Mouse (Mus musculus) CD4-positive, CD25-positive, alpha-beta regulatory T cell, adult 4 months (primary cell): ENCODE measurements around the gene St3gal6. TPM values are rescaled to one million over a fixed set of nuclear protein-coding genes. Genes with fewer than 3 reads are reported as not detected.

Source experiments
- ATAC-seq: one replicate; pipeline ENCODE4 v1.8.0; 2017
- polyA plus RNA-seq, 2 experiments: library from polyadenylated mRNA; unstranded; fragments of 100-300 nt; shearing (Covaris generic); gene quantifications; one replicate each; pipeline ENCODE4 v1.2.1; 2017

The St3gal6 gene
- polyA plus RNA-seq, 2 experiments from 2014 or later = 5.7 to 9.5 TPM

GRCm38 (mm10) chr16:58520457-58520856 lies 3.6 kb downstream of the St3gal6 start:
- no peak for ATAC-seq

- no peak for ATAC-seq
These were observed 4.4 kb downstream of the St3gal6 start for GRCm38 (mm10) chr16:58519650-58520073.

GRCm38 (mm10) chr16:58516960-58517798 lies 6.9 kb downstream of the St3gal6 start:
- no peak for ATAC-seq

GRCm38 (mm10) chr16:58516161-58516560 lies 7.9 kb downstream of the St3gal6 start:
- no peak for ATAC-seq

- peak; percentile 91 for ATAC-seq
These were observed 9.5 kb downstream of the St3gal6 start for GRCm38 (mm10) chr16:58514565-58514964.

GRCm38 (mm10) chr16:58513755-58514154 lies 10.3 kb downstream of the St3gal6 start:
- no peak for ATAC-seq

- no peak for ATAC-seq
These were observed 11.2 kb downstream of the St3gal6 start for GRCm38 (mm10) chr16:58512887-58513286.

- ATAC-seq = no peak
These were observed 11.8 kb downstream of the St3gal6 start for GRCm38 (mm10) chr16:58512181-58512761.

GRCm38 (mm10) chr16:58504945-58505344 lies 19.1 kb downstream of the St3gal6 start:
- ATAC-seq = no peak

GRCm38 (mm10) chr16:58502566-58502965 lies 21.5 kb downstream of the St3gal6 start:
- no peak for ATAC-seq

- ATAC-seq = peak; percentile 38
These were observed 22.2 kb downstream of the St3gal6 start for GRCm38 (mm10) chr16:58501760-58502301.

GRCm38 (mm10) chr16:58499650-58500049 lies 24.4 kb downstream of the St3gal6 start:
- ATAC-seq = no peak

GRCm38 (mm10) chr16:58499172-58499584 lies 24.9 kb downstream of the St3gal6 start:
- ATAC-seq = no peak

GRCm38 (mm10) chr16:58497886-58498713 lies 25.9 kb downstream of the St3gal6 start:
- ATAC-seq = peak; percentile 87

GRCm38 (mm10) chr16:58496791-58497190 lies 27.3 kb downstream of the St3gal6 start:
- ATAC-seq = no peak

- no peak for ATAC-seq
These were observed 36.2 kb downstream of the St3gal6 start for GRCm38 (mm10) chr16:58487861-58488260.

GRCm38 (mm10) chr16:58482296-58482695 lies 41.7 kb downstream of the St3gal6 start:
- ATAC-seq = no peak

GRCm38 (mm10) chr16:58481906-58482270 lies 42.2 kb downstream of the St3gal6 start:
- ATAC-seq = no peak

GRCm38 (mm10) chr16:58481219-58481905 lies 42.7 kb downstream of the St3gal6 start:
- ATAC-seq = no peak

GRCm38 (mm10) chr16:58479898-58480448 lies 44.1 kb downstream of the St3gal6 start:
- no peak for ATAC-seq

- no peak for ATAC-seq
These were observed 47.7 kb downstream of the St3gal6 start for GRCm38 (mm10) chr16:58476363-58476762.
